Mouse (Mus musculus) splenic B cell, adult 2 months (primary cell): ENCODE results near the gene Ndufs2.

Experiments
- DNase-seq: peaks from one replicate; pipeline ENCODE4 v3.0.0-alpha.2; 2011; ENCODE audit warnings: low read depth, low spot score
- H3K27me3 ChIP-seq: 2 replicates; pipeline ENCODE4 v1.6.1; 2012; ENCODE audit warnings: mild to moderate bottlenecking, low read length, moderate library complexity, mixed read lengths; ENCODE audit not compliant: control insufficient read depth, poor library complexity, insufficient read depth, severe bottlenecking
- H3K36me3 ChIP-seq: 2 replicates; pipeline ENCODE4 v1.6.1; 2012; ENCODE audit warnings: mild to moderate bottlenecking, low read length, moderate library complexity, mixed read lengths; ENCODE audit not compliant: control insufficient read depth, poor library complexity, insufficient read depth, severe bottlenecking

Ndufs2 gene

DNA sequence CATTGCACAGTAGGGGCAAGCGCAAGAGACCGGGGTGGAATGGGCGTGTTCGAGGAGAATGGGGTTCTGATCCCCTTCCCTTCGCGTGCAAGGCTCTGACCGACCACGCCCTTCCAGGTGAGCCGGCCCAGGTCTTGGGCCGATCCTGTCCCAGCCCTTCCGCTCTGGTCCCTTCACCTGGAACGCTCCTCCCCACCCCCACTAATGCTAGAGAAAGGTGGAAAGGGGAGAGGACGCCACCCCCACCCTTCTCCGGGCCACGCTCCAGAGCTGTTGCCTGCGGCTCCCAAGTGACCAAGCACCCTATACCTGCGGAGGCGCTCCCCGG, 19.3 kb upstream of the Ndufs2 start:
- Histone ChIP-seq H3K27me3 (no peaks in the 10 kb centered on the region), H3K36me3 (peaks cover 7% of the 10 kb centered on the region; the same call in 1 of the 2 replicates)
- DNase-seq: no peak

DNA sequence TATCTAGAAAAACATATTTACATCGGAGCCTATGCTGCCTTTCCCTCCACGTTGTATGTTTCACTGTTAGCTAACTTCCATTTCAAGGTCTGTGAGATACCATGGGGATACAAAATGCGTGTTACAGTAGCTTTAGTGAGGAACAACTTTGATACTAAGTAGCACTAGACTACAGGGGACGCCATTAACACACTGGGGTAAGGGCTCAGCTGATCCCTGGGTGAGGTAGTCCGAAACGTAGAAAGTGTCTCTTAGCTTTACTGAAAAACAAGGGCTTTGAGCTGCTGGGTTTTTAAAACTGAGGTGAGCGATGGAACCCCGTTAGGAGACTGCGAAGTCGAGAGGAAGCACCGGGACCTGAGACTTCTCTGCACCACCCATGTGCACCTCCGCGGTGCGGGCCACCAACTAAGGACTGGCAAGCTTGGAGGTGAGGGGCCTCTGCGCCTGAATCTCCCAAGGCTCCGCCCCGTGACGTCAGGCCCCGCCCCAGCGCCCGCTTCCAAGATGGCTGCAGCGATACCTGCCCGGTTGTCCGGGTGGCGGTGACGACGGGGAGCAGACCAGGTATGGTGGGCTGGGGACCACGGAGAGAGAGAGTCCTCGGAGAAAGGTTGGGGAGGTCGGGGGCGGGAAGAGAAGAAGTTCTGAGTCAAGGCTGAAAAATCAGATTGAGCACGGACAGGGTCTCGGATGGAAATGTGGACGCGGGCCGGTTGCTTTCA, 18.8 kb upstream of the Ndufs2 start, which contains the start of gene B4galt3:
Gene B4galt3, plus strand, starts transcription at position 481 of the 725 bp plus-strand sequence.
- H3K36me3 ChIP-seq: peaks cover 7% of the 10 kb centered on the region; the same call in 1 of the 2 replicates

DNA sequence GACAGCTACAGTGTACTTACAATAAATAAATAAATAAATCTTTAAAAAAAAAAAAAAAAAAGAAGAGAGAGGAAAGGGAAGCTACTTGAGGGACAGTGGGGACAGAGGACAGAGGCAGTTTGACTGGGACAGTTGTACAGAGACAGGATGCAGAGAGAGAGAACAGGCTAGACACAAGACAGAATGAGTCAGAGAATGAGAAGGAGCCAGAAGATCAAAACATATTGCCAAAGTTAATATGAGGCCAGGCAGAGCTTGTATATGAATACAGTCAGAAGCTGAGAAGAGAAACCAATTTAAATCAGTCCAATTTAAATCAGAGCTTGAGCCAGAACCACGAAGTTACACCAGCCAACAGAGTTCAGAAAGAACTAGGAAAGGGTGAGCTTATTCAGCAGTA, 17.2 kb upstream of the Ndufs2 start:
- no peaks in the 10 kb centered on the region for H3K27me3 ChIP-seq
- DNase-seq: no peak
- peaks cover 3% of the 10 kb centered on the region; the same call in 1 of the 2 replicates for H3K36me3 ChIP-seq

More for the DNA sequence above, 18.8 kb upstream of the Ndufs2 start, which contains the start of gene B4galt3:
- no peaks in the 10 kb centered on the region for H3K27me3 ChIP-seq
- peak; percentile 93 for DNase-seq

DNA sequence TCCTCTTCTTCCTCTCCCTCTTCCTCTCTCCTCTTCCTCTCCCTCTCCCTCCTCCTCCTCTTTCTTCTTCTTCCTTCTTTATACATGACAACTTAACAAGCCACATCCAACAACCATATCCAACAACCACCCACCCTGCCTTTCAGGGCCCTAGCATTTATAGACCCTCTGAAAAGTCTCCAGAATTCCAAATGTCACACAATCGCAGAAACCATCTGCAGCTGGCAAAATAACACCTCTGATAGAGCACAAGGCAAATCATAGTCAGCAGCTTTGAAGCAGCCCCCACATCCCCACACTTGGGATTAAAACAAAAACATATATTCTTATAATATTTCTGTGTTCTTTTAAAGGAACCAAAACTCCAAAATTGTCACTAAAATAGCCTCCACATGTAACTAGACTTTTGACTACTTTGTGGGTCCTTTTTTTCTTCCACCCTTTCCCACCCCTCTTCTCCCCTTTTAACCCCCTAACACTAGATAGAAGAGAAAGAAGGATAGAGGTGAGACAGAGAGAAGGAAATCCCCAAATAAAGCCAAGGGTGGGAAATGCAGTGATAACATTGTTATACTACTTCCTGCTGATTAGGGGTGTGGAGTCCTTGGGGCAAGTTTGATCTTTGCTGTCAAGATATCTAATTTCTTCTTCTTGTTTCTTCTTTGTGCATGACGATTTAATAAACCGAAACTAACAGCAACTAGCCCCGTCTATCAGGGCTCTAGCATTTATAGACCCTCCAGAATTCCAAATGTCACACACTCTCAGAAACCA, 15.0 kb upstream of the Ndufs2 start:
- no peak for DNase-seq
- H3K27me3 ChIP-seq: no peaks in the 10 kb centered on the region
- no peaks in the 10 kb centered on the region for H3K36me3 ChIP-seq

DNA sequence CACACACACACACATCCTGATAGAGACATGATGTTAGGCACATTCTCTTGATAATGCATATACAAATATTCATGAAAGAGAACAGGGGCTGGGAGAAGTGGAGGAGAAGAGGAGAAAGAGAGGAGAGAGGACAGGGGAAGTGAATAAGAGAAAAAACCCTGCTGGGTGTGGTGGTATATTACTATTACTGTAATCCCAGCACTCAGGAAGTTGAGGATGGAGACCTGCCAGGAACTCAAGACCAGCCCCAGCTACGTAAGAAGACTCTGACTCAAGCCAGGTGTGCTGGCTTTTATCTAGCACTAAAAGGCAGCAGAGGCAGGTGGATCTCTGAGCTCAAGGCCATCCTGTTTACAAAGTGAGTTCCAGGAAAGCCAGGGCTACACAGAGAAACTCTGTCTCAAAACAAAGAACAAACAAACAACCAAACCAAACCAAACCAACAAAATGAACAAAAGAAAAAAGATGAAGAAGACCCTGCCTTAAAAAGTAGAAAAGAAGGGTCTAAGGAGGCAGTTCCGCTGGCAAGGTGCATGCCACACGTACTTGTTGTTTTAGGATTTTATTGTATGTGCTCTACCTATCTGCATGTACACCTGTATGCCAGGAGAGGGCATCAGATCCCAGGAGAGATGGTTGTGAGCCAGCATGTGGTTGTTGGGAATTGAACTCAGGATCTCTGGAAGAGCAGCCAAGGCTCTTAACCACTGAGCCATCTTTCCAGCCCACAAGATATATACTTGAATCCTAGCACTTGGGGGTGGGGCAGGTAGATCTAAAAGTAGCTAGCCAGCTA, 12.7 kb upstream of the Ndufs2 start:
- H3K36me3 ChIP-seq: no peaks in the 10 kb centered on the region
- no peaks in the 10 kb centered on the region for H3K27me3 ChIP-seq
- no peak for DNase-seq

DNA sequence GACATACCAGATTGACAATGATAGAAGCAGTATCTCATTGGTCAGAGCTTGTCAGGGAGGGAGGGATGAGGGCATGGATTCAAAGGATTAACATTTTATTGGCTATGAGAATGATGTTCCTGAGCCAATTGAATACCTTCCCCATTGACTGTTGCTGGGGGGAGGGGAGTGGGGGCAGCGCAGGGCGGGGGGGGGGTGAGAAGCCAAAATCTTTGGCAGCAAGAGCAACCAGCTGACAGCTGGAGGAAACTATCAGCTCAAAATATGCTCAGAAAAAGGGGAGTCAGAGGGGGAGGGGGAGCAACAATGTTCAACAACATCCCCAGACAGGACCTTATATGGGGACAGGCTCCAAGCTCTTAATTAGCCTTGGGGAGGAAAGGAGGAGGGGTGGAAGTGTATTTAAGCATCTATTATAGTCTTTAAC, 12.0 kb upstream of the Ndufs2 start:
- H3K27me3 ChIP-seq: no peaks in the 10 kb centered on the region
- no peaks in the 10 kb centered on the region for H3K36me3 ChIP-seq
- no peak for DNase-seq

DNA sequence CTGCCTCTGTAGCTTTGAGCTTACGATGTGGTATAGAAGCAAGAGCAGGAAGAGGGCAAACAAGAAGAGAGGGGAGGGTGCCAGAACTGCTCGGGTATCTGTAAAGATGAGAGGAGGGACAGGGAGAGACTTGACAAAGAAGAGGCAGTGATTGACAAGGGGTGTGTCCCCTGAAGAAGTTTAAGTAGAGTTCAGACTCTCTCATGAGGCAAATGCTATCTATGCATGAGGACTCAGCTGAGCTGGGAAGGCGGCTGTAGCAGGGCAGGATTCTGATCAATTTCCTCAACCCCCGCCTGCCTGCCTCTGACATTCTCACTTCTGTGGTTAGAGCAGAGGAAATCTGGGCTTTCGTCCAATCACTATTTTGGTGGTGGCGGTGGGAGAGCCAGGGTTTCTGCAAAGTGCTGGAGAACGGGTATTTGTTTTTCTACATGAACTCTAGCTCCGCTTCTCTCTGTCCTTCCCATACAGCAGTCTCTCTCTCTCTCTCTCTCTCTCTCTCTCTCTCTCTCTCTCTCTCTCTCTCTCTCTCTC, 11.5 kb upstream of the Ndufs2 start:
- no peaks in the 10 kb centered on the region for H3K27me3 ChIP-seq
- DNase-seq: no peak
- H3K36me3 ChIP-seq: no peaks in the 10 kb centered on the region

DNA sequence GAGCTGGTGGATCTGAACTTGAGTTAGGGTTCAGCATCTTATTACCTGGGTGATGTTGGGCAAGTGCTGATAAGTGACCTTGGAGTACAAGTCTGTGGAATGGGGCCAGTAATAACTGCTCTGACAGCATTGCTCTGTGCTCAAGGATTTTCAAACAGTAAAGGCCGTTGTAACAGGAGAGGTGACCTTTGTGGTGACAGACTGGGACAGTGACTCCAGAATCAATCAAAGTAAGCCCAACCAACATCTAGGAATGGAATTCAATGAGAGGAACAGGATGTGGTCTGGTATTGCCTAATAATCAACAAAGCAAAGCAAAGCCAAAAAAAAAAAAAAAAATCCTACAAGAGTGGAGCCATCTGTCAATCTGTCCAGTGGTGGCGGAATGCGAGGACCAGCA, 9.1 kb upstream of the Ndufs2 start:
- Histone ChIP-seq H3K36me3 (no peaks in the 10 kb centered on the region), H3K27me3 (no peaks in the 10 kb centered on the region)
- DNase-seq: no peak

DNA sequence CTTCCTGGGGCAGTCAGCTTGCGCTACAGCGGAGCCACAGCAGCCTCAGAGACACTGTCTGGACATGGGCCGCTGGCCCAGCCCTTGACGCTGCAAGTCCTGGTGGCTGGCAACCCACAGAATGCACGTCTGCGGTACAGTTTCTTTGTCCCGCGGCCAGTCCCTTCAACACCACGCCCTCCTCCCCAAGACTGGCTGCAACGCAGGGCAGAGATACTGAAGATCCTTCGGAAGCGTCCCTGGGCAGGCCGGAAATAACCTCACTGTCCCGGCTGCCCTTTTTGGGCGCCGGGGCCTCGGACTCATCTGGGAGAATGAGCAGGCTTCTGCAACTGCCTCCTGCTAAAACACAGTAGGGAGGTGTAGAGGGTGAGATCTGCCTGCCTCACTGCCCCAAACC, 7.7 kb upstream of the Ndufs2 start:
- DNase-seq: no peak
- Histone ChIP-seq H3K27me3 (no peaks in the 10 kb centered on the region), H3K36me3 (no peaks in the 10 kb centered on the region)

DNA sequence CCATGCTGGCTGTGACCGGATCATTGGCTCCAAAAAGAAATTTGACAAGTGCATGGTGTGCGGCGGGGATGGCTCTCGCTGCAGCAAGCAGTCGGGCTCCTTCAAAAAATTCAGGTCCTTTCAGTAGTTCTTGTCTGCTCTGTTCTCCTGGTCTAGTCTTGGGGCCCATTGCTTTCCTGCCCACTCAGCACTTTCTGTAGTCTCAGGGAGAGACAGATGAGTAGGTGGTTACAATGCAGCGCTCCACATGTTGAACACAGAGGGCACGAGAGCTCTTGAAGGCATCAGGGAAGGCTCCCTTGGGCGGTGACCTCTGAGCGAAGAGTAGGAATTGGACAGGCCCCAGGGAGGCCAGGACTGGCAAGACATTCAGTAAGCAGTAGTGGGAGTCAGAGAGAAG, 6.6 kb upstream of the Ndufs2 start:
- H3K36me3 ChIP-seq: no peaks in the 10 kb centered on the region
- DNase-seq: no peak
- no peaks in the 10 kb centered on the region for H3K27me3 ChIP-seq

DNA sequence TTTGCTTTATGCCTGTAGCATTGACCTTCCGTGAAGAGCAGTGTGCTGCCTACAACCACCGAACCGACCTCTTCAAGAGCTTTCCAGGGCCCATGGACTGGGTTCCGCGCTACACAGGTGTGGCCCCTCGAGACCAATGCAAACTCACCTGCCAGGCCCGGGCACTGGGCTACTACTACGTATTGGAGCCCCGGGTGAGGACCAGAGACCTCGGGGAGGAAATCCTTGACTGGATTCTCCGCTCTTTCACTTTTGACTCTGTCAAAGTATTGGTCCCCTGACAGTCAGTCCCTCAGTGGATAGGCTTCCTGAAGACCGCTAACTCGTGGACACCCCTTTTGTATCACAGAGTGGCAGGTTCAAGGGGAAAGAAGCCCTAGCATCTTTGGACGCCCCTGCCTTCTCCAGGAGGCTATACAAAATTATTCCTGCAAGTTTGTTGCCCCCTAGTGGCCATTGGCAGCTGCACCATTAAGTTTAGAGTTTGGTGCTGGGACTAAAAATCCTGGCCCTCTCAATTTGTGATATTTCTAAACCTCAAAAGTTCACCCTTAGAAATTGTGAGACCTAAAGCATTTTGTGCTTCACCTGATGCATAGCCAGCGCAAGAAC, 5.9 kb upstream of the Ndufs2 start:
- no peaks in the 10 kb centered on the region for H3K36me3 ChIP-seq
- DNase-seq: peak; percentile 77
- no peaks in the 10 kb centered on the region for H3K27me3 ChIP-seq

DNA sequence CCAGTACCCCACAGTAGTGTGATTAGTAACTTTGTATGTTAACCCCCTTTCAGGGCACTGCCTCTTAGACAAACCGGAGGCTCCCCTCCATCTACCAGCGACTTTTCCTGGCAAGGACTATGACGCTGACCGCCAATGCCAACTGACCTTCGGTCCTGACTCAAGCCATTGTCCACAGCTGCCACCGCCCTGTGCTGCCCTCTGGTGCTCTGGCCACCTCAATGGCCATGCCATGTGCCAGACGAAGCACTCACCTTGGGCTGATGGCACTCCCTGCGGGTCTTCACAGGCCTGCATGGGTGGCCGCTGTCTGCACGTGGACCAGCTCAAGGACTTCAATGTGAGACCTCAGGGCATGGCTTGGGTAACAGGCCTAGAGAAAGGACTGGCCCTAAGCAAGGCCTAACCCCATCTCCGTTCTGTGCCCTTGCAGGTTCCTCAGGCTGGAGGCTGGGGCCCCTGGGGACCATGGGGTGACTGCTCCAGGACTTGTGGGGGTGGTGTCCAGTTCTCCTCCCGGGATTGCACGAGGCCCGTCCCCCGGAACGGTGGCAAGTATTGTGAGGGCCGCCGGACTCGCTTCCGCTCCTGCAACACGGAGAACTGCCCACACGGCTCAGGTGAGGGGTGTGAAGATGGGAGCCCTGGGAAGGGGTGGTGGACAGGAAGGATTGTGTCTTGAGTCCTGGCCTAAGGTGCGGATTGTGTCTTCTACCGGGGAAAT, 5.1 kb upstream of the Ndufs2 start:
- H3K36me3 ChIP-seq: no peaks in the 10 kb centered on the region
- DNase-seq: no peak
- no peaks in the 10 kb centered on the region for H3K27me3 ChIP-seq

DNA sequence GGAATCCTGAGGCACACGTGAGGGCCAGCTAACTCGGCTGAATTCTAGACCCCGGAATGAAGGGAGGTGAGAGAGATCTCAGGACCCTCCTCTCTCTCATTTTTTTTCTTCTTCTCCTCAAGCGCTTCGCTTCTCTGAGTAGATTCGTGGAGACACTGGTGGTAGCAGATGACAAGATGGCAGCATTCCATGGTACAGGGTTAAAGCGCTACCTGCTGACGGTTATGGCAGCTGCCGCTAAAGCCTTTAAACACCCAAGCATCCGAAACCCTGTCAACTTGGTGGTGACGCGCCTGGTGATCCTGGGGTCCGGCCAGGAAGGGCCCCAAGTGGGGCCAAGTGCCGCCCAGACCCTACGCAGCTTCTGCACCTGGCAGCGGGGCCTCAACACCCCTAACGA, 1.2 kb upstream of the Ndufs2 start:
- DNase-seq: no peak

More for the DNA sequence above, 1.2 kb upstream of the Ndufs2 start:
- H3K27me3 ChIP-seq: no peaks in the 10 kb centered on the region
- H3K36me3 ChIP-seq: no peaks in the 10 kb centered on the region
